Comparison of ENCODE assay signal across 12 mouse cellular contexts in genomic region chr12:76589531-76589930, GRCm38 (mm10). TPM values are rescaled to one million over a fixed set of nuclear protein-coding genes. Genes with fewer than 3 reads are reported as not detected.
DNase-seq lines count a peak whose midpoint lies in the region; ATAC-seq and TF ChIP-seq lines count a peak whose summit lies in the region.
"Had no signal": no experiment of that assay in that cellular context is flagged by ENCODE, and none has a peak within 500 bp of the region (broad histone marks: within the 10 kb centered on the region; RNA-seq: fewer than 3 reads in every experiment).

No protein-coding gene starts in this region.

- ATAC-seq in embryonic facial prominence, embryonic 15.5 days (ENCODE audit: insufficient number of reproducible peaks, low FRiP score, low TSS enrichment, low read depth): no peak
- ATAC-seq in heart, postnatal 0 days (ENCODE audit: insufficient read depth, low read depth): peak; percentile 15; the same call in 1 of the 2 replicates
- no peak for ATAC-seq in erythroid progenitor cell, adult 5-6 weeks (replicated peaks; ENCODE audit: low FRiP score, poor library complexity, severe bottlenecking)
- ATAC-seq: CD4-positive, CD25-positive, alpha-beta regulatory T cell, adult 4 months had no signal

- no peaks in the 10 kb centered on the region for H3K27me3 ChIP-seq in embryonic facial prominence, embryonic 15.5 days
- H3K27me3 ChIP-seq in heart, postnatal 0 days (ENCODE audit: control insufficient read depth, insufficient read depth, low read length): no peaks in the 10 kb centered on the region
- H3K27me3 ChIP-seq in limb, embryonic 10.5 days (ENCODE audit: low read depth, poor library complexity, severe bottlenecking): 0 out of 2 replicates have a peak, but pooled peaks cover 5% of the 10 kb centered on the region
- H3K27me3 ChIP-seq: lung, embryonic 15.5 days had no signal

- 41% methylated on average over 6 of the region's 6 CpGs for WGBS in embryonic facial prominence, embryonic 15.5 days
- WGBS in heart, postnatal 0 days: 29% methylated on average over 6 of the region's 6 CpGs
- 70% methylated on average over 6 of the region's 6 CpGs for WGBS in limb, embryonic 10.5 days

- peaks cover 24% of the 10 kb centered on the region for H3K4me1 ChIP-seq in embryonic facial prominence, embryonic 15.5 days
- H3K4me1 ChIP-seq in heart, postnatal 0 days (ENCODE audit: control insufficient read depth, insufficient read depth): no peaks in the 10 kb centered on the region
- H3K4me1 ChIP-seq in limb, embryonic 10.5 days: peaks cover 18% of the 10 kb centered on the region

- H3K4me3 ChIP-seq in embryonic facial prominence, embryonic 15.5 days (replicated peaks): no peak overlapping the region
- no peak overlapping the region for H3K4me3 ChIP-seq in heart, postnatal 0 days (ENCODE audit: low read depth, low read length)
- no peak overlapping the region for H3K4me3 ChIP-seq in limb, embryonic 10.5 days
- H3K4me3 ChIP-seq: erythroblast, embryonic 14.5 days; lung, embryonic 15.5 days had no signal

- peak; percentile 21 for DNase-seq in kidney, adult 11 months
- DNase-seq in kidney, adult 9 months: no peak
- peak; percentile 20 for DNase-seq in heart, postnatal 0 days (ENCODE audit: low spot score)
- no peak for DNase-seq in limb, embryonic 10.5 days (ENCODE audit: low spot score)
- DNase-seq in thymus, postnatal 0 days (ENCODE audit: low spot score): no peak
- DNase-seq in liver: no peak
- DNase-seq: cerebellum, postnatal 36 days had no signal

- TF ChIP-seq CTCF in heart, postnatal 0 days (IDR thresholded peaks at IDR 0.05; ENCODE audit: low read depth): no peak

- 0 out of 2 replicates have a peak overlapping the region, but pooled peaks have one; percentile 8 for H3K27ac ChIP-seq in embryonic facial prominence, embryonic 15.5 days (replicated peaks)
- H3K27ac ChIP-seq in heart, postnatal 0 days (ENCODE audit: low read depth): peak overlapping the region; percentile 44
- H3K27ac ChIP-seq in limb, embryonic 10.5 days: 0 out of 2 replicates have a peak overlapping the region, but pooled peaks have one; percentile 20
- H3K27ac ChIP-seq: lung, embryonic 15.5 days had no signal

- TF ChIP-seq EP300 in heart, postnatal 0 days (IDR thresholded peaks at IDR 0.05; ENCODE audit: low read depth): no peak

- H3K36me3 ChIP-seq in embryonic facial prominence, embryonic 15.5 days: no peaks in the 10 kb centered on the region
- H3K36me3 ChIP-seq in heart, postnatal 0 days (replicated peaks; ENCODE audit: control insufficient read depth, insufficient read depth, low read length): no peaks in the 10 kb centered on the region
- H3K36me3 ChIP-seq in limb, embryonic 10.5 days: no peaks in the 10 kb centered on the region
- H3K36me3 ChIP-seq: lung, embryonic 15.5 days had no signal

- no peak overlapping the region for H3K9ac ChIP-seq in embryonic facial prominence, embryonic 15.5 days
- H3K9ac ChIP-seq in heart, postnatal 0 days (replicated peaks; ENCODE audit: low read depth, low read length): no peak overlapping the region
- H3K9ac ChIP-seq: lung, embryonic 15.5 days had no signal

- H3K4me2 ChIP-seq in embryonic facial prominence, embryonic 15.5 days (replicated peaks): no peak overlapping the region
- no peak overlapping the region for H3K4me2 ChIP-seq in heart, postnatal 0 days (ENCODE audit: low read depth, low read length)
- H3K4me2 ChIP-seq: lung, embryonic 15.5 days had no signal

- H3K9me3 ChIP-seq in embryonic facial prominence, embryonic 15.5 days (replicated peaks): no peaks in the 10 kb centered on the region
- H3K9me3 ChIP-seq in heart, postnatal 0 days (replicated peaks; ENCODE audit: control insufficient read depth, low read length): no peaks in the 10 kb centered on the region
- no peaks in the 10 kb centered on the region for H3K9me3 ChIP-seq in limb, embryonic 10.5 days (replicated peaks)
- H3K9me3 ChIP-seq: lung, embryonic 15.5 days had no signal

RNA-seq across cellular contexts. Expression of gene Plekhg3, which starts 58.8 kb away (rescaled TPM):
- 7.7 and 8.9 TPM in 2 replicates for polyA plus RNA-seq in embryonic facial prominence, embryonic 15.5 days (2015; fragmentation: Nextera tagmentation; extraction: Ambion mirVana)
- 17.7 and 21.7 TPM in 2 replicates for total RNA-seq in heart, postnatal 0 days (2014; rRNA removed; ENCODE audit: low replicate concordance)
- 3.7 TPM in 2 replicates for polyA plus RNA-seq in heart, postnatal 0 days (2015; fragmentation: Nextera tagmentation; extraction: Ambion mirVana)
- 5.7 and 6.2 TPM in 2 replicates for polyA plus RNA-seq in limb, embryonic 10.5 days (2016; fragmentation: Nextera tagmentation; extraction: Ambion mirVana)
- 3.3 and 4.7 TPM in 2 replicates for polyA plus RNA-seq in thymus, postnatal 0 days (2015; fragmentation: Nextera tagmentation; extraction: Ambion mirVana)
- total RNA-seq in erythroid progenitor cell, adult 5-6 weeks (2015; ENCODE audit: low replicate concordance): 1.8 and 4.6 TPM in 2 replicates
- 2.4 and 3.4 TPM in 2 replicates for total RNA-seq in erythroid progenitor cell, adult 5-6 weeks (2017; ENCODE audit: low replicate concordance)

Comparison
In these comparisons a context has a peak if more than half of its experiments do, and no peak if none do; other contexts are left out.
1. DNase-seq: peak in kidney, adult 11 months (single experiment) and heart, postnatal 0 days (single experiment); none in kidney, adult 9 months (single experiment), limb, embryonic 10.5 days (single experiment), thymus, postnatal 0 days (single experiment) and liver (single experiment).
2. Peak in every context shown above with its lines, with median percentiles within 50 percentile points of each other: H3K27ac ChIP-seq.